ENCODE assay signal across 8 mouse cellular contexts in the genomic region with DNA sequence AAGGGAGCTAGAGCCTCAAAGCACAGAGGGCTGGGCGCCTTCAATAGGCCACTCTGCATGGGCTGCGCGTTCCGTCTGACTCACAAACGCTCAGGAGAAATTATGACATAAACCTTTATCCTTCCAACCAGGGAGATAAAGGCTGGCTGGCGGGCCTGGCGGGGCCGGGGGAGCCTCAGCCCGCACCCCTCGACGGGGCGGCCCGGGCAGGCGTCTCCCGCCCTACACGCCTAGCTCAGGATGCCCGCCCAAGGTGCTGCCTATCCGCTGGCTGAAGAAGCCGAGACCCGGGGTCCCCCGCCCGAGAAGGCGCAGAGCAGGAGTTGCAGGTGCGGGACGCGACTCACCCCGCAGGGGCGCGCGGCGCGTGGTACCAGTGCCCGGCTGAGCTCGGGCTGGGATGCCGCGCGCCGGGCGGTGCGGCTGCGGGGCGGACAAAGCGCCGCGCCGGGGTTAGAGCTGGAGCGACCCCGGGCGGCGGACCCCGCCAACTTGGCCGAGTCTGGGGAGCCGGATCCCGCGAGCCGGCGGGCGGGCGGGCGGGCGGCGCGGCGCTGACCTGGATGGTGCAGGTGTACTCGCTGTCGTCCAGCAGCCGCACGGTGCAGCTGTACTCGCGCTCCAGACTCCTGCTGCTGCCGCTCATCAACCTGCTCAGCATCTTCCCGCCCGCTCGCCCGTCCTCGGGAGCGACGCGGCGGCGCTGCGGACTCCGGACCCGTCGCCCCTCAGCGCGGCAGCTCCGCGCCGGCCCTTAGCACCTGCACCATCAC. TPM values are rescaled to one million over a fixed set of nuclear protein-coding genes. Genes with fewer than 3 reads are reported as not detected.
DNase-seq lines count a peak whose midpoint lies in the region; ATAC-seq and TF ChIP-seq lines count a peak whose summit lies in the region.

No protein-coding gene starts in this region.

- peaks cover 7% of the 10 kb centered on the region; the same call in 1 of the 2 replicates for H3K4me1 ChIP-seq in midbrain, embryonic 11.5 days (ENCODE audit: control insufficient read depth, insufficient read depth, low read length)

- H3K27ac ChIP-seq in gastrocnemius, adult 2 months: no peak overlapping the region
- H3K27ac ChIP-seq in midbrain, embryonic 11.5 days (ENCODE audit: low read depth, low read length): peak overlapping the region; percentile 68

- WGBS in midbrain, embryonic 11.5 days: under 1% methylated on average over 73 of the region's 90 CpGs

- peak; percentile 18 for DNase-seq in gastrocnemius, adult 2 months
- no peak for DNase-seq in gastrocnemius, postnatal 25 days
- DNase-seq in ES-CJ7 (ENCODE audit: low read depth, low spot score): peak; percentile 72
- DNase-seq in cerebellum, adult 9-10 months: peak; percentile 55
- peak; percentile 19 to 32 for DNase-seq in frontal cortex, postnatal 25 days (ENCODE audit: low spot score in 2 of 2)
- DNase-seq in layer of hippocampus, postnatal 10 days (ENCODE audit: low spot score in 2 of 2): peak; percentile 35 to 53
- DNase-seq in midbrain, embryonic 11.5 days (ENCODE audit: low spot score, missing footprints): peak; percentile 97
- peak; percentile 55 for DNase-seq in testis, postnatal 10 days (ENCODE audit: low spot score)

- H3K4me2 ChIP-seq in midbrain, embryonic 11.5 days: peak overlapping the region; percentile 95

- H3K27me3 ChIP-seq in midbrain, embryonic 11.5 days (ENCODE audit: control insufficient read depth, insufficient read depth, low read length): peaks cover 2% of the 10 kb centered on the region; the same call in 1 of the 2 replicates

- peak overlapping the region; percentile 87 for H3K4me3 ChIP-seq in gastrocnemius, adult 2 months
- peak overlapping the region; percentile 78 for H3K4me3 ChIP-seq in midbrain, embryonic 11.5 days (ENCODE audit: low read depth, low read length)

- H3K9ac ChIP-seq in midbrain, embryonic 11.5 days (ENCODE audit: low read length): peak overlapping the region; percentile 92

- no peak for TF ChIP-seq CTCF in gastrocnemius, adult 2 months (IDR thresholded peaks at IDR 0.05)

- intact Hi-C loops in gastrocnemius, adult 2 months (cut with DNase I): no loop called here

- peak; percentile 87 for ATAC-seq in midbrain, embryonic 11.5 days (ENCODE audit: low FRiP score)

- H3K9me3 ChIP-seq in midbrain, embryonic 11.5 days (ENCODE audit: control insufficient read depth, low read length): no peaks in the 10 kb centered on the region

- no peaks in the 10 kb centered on the region for H3K36me3 ChIP-seq in midbrain, embryonic 11.5 days (ENCODE audit: control insufficient read depth, insufficient read depth, low read length)

RNA-seq across cellular contexts. Expression of a gene that starts 0.5 kb away (rescaled TPM):
- total RNA-seq in gastrocnemius, adult 2 months (2021): under 1 TPM in 1 of 2 experiments, not detected in 1; 0.18 TPM
- under 1 TPM; 0.16 to 0.26 TPM for total RNA-seq in gastrocnemius, postnatal 25 days (2021)
- 10 to 100 TPM; 36.9 to 38.8 TPM for total RNA-seq in layer of hippocampus, postnatal 10 days (2021)
- polyA plus RNA-seq in midbrain, embryonic 11.5 days (2014; fragmentation: Nextera tagmentation; extraction: Ambion mirVana): 12.7 and 14.6 TPM in 2 replicates

Comparison
In these comparisons a context has a peak if more than half of its experiments do, and no peak if none do; other contexts are left out.
1. RNA of a gene that starts 0.5 kb away (total RNA-seq): 36.9 to 38.8 TPM in layer of hippocampus, postnatal 10 days; 0.16 to 0.26 TPM in gastrocnemius, postnatal 25 days and 0.18 TPM in gastrocnemius, adult 2 months; every median in the first group is over 10 times any median in the second.